Mouse (Mus musculus) ES-Bruce4 (cell line): ENCODE measurements around the gene Gpr61. TPM values are rescaled to one million over a fixed set of nuclear protein-coding genes. Genes with fewer than 3 reads are reported as not detected.

Source experiments
- H3K27ac ChIP-seq: 2 replicates; pipeline ENCODE4 v1.5.1; 2012; ENCODE audit warnings: low read length, inconsistent platforms; ENCODE audit not compliant: insufficient read depth
- H3K27me3 ChIP-seq: 2 replicates; pipeline ENCODE4 v1.6.1; 2012; ENCODE audit warnings: mild to moderate bottlenecking, low read length, inconsistent platforms; ENCODE audit not compliant: control insufficient read depth, poor library complexity, insufficient read depth, severe bottlenecking
- H3K36me3 ChIP-seq: 2 replicates; pipeline ENCODE4 v1.6.1; 2012; ENCODE audit warnings: inconsistent platforms, mild to moderate bottlenecking, low read length, moderate library complexity; ENCODE audit not compliant: control insufficient read depth, poor library complexity, insufficient read depth, severe bottlenecking
- H3K4me1 ChIP-seq: one replicate; pipeline ENCODE4 v1.8.1; 2011; ENCODE audit warnings: low read length; ENCODE audit not compliant: control insufficient read depth, insufficient read depth
- H3K4me3 ChIP-seq: 2 replicates; pipeline ENCODE4 v1.5.1; 2011; ENCODE audit warnings: low read depth, mild to moderate bottlenecking, low read length
- H3K9ac ChIP-seq: 2 replicates; pipeline ENCODE4 v1.6.1; 2012; ENCODE audit warnings: low read depth, mild to moderate bottlenecking, inconsistent platforms; ENCODE audit not compliant: poor library complexity, severe bottlenecking
- H3K9me3 ChIP-seq: replicated peaks from 2 replicates; pipeline ENCODE4 v1.6.1; 2012; ENCODE audit warnings: mild to moderate bottlenecking, low read length, inconsistent platforms; ENCODE audit not compliant: control insufficient read depth, poor library complexity, insufficient read depth, severe bottlenecking
- CTCF ChIP-seq: IDR thresholded peaks from one replicate; pipeline ENCODE4 v1.8.1; 2011; ENCODE audit warnings: low read depth, low read length
- EP300 ChIP-seq: IDR thresholded peaks from 2 replicates; pipeline ENCODE4 v1.6.1; 2011; ENCODE audit warnings: low read depth, low read length; ENCODE audit not compliant: insufficient read depth
- POLR2A ChIP-seq: IDR thresholded peaks from one replicate; pipeline ENCODE4 v1.8.1; 2011; ENCODE audit warnings: low read length; ENCODE audit not compliant: insufficient read depth
- polyA plus RNA-seq: library from polyadenylated mRNA; stranded (reverse); fragments of >200 nt; gene quantifications from 2 replicates; pipeline ENCODE4 v1.2.4, GENCODE M21; 2011; ENCODE audit warnings: low read depth; ENCODE audit not compliant: missing spikeins, insufficient read depth, insufficient read length

The Gpr61 gene
- polyA plus RNA-seq, 1 experiment, result not detected

DNA sequence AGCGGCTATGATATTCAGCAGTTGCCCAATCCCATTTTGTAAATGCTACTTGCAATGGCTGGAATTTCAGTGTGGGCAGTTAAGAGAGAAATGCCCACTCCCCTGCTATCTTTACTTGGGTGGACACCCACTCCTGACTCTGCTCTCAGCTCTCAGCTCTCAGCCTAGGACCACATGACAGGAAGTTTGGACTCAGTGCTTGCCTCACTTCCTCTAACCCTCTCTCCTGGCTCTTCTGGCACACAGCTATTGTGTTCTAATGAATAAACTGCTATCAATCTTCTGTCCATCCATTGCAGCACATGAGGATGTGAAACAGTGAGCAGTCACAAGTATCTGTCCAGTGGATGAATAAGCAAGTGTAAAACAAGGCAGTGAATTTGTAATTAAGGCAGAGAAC lies 22.2 kb downstream of the Gpr61 start:
- no peaks in the 10 kb centered on the region for H3K4me1 ChIP-seq
- TF ChIP-seq POLR2A (no peak), EP300 (no peak), CTCF (no peak)
- H3K27ac ChIP-seq, result no peak overlapping the region
- no peaks in the 10 kb centered on the region for H3K9me3 ChIP-seq
- H3K27me3 ChIP-seq, result no peaks in the 10 kb centered on the region
- H3K9ac ChIP-seq, result no peak overlapping the region
- H3K4me3 ChIP-seq, result no peak overlapping the region
- no peaks in the 10 kb centered on the region for H3K36me3 ChIP-seq

DNA sequence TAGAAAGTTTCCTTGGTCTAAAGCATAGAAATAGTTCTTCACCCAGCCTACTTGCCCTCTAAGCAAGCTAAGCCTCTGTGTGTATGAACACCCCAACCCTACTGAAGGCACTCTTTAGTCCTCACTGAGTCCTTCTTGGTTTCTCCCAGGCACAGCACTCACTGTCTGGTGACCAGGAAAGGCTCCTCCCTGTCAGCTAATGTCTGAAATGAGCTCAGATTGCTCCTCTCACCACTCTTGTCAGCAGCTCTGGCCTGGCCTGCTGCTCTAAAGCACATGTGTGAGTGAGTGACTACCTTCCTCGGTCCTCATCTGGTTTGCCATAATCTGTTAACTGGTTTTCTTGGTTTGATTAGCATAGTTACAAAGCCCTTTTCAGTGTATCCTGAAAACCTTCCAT lies 22.9 kb downstream of the Gpr61 start:
- Histone ChIP-seq H3K27me3 (no peaks in the 10 kb centered on the region), H3K9ac (no peak overlapping the region)
- no peak for TF ChIP-seq EP300
- no peak for TF ChIP-seq CTCF
- TF ChIP-seq POLR2A, result no peak

DNA sequence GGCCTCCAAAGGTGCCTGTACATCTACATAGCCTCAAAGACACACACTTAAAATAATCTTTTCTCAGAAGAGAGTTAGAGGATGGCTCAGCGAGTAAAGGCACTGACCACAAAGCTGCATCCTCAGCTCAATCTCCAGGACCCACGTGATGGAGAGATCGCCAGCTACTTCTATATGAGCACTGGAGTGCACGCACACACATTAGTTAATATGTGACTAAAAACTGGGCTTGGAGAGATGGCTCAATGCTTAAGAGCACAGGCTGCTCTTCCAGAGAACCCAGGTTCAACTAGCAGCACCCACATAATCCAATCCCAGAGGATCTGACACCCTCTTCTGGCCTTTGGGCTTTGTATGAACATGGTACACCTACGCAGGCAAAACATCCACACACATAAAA lies 23.5 kb downstream of the Gpr61 start:
- no peaks in the 10 kb centered on the region for H3K4me1 ChIP-seq
- H3K9me3 ChIP-seq, result no peaks in the 10 kb centered on the region
- H3K9ac ChIP-seq, result no peak overlapping the region
- TF ChIP-seq POLR2A (no peak), EP300 (no peak), CTCF (no peak)
- H3K27me3 ChIP-seq, result no peaks in the 10 kb centered on the region
- no peaks in the 10 kb centered on the region for H3K36me3 ChIP-seq
- no peak overlapping the region for H3K4me3 ChIP-seq
- no peak overlapping the region for H3K27ac ChIP-seq

More for the DNA sequence above, 22.9 kb downstream of the Gpr61 start:
- Histone ChIP-seq H3K27ac (no peak overlapping the region), H3K36me3 (no peaks in the 10 kb centered on the region), H3K4me3 (no peak overlapping the region), H3K4me1 (no peaks in the 10 kb centered on the region), H3K9me3 (no peaks in the 10 kb centered on the region)

DNA sequence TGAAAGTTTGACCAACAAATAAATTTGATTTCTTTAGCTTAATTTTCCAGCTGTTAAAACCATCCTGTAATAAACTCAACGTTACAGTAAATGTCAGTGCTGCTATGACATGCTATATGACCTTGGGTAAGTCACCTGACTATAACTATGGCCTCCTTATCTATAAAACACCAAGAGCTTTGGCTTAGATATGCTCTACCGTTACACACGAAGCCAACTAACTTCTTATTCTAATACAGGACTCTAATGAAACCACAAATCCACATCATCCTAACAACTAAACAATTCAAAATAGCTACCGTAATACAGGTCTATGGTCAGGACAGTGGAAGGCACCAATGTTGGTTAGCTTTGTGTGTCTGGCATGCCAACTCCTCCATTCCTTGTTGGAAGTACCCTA lies 24.9 kb downstream of the Gpr61 start:
- no peak overlapping the region for H3K27ac ChIP-seq
- no peaks in the 10 kb centered on the region for H3K36me3 ChIP-seq
- no peak overlapping the region for H3K4me3 ChIP-seq
- no peak for TF ChIP-seq EP300
- TF ChIP-seq POLR2A, result no peak
- no peak for TF ChIP-seq CTCF
- H3K9ac ChIP-seq, result no peak overlapping the region
- no peaks in the 10 kb centered on the region for H3K9me3 ChIP-seq
- H3K4me1 ChIP-seq, result no peaks in the 10 kb centered on the region
- H3K27me3 ChIP-seq, result no peaks in the 10 kb centered on the region

DNA sequence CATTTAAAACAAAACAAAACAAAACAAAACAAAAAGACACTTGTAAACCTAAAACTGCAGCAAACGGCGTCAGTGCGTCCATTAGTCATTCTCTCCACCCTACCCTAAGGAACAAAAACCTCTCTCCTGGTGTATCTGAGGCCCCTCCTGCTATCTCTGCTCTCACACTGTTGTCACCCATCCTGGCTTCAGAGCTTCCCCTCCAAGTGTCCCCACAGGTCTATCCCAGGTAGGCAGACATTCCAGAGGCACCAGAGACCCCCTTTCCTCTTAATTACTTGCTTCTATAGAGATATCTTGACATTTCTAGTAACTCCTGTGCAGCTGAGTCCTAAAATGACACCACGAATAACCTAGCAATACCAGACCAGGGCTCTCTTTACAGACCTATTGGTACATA lies 25.3 kb downstream of the Gpr61 start:
- TF ChIP-seq CTCF (no peak), EP300 (no peak), POLR2A (no peak)
- no peak overlapping the region for H3K9ac ChIP-seq
- H3K4me3 ChIP-seq, result no peak overlapping the region
- no peak overlapping the region for H3K27ac ChIP-seq
- no peaks in the 10 kb centered on the region for H3K36me3 ChIP-seq
- H3K27me3 ChIP-seq, result no peaks in the 10 kb centered on the region
- no peaks in the 10 kb centered on the region for H3K9me3 ChIP-seq
- H3K4me1 ChIP-seq, result no peaks in the 10 kb centered on the region

DNA sequence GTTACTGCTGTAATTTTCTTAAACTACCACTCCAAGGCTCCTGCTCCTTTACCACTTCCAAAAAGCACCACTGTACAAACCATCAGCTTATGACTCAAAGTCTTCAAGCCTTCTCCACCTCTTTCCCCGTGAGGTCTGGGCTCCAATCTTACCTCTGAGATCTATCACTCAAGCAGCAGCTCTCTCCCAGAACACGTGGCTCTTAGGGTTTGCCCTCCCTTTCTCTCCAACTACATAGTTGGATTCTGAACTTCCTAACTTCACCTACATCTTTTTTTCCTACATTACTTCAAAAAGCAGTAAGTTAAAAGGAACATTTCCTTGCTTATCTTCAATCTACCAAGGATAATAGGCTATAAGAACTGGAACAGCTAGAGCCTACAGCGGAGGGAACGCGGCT lies 26.2 kb downstream of the Gpr61 start:
- H3K9ac ChIP-seq, result no peak overlapping the region
- no peaks in the 10 kb centered on the region for H3K4me1 ChIP-seq
- no peaks in the 10 kb centered on the region for H3K9me3 ChIP-seq
- H3K4me3 ChIP-seq, result no peak overlapping the region
- no peak overlapping the region for H3K27ac ChIP-seq
- TF ChIP-seq EP300, result no peak
- TF ChIP-seq POLR2A, result no peak
- TF ChIP-seq CTCF, result no peak
- H3K27me3 ChIP-seq, result no peaks in the 10 kb centered on the region
- H3K36me3 ChIP-seq, result peaks cover under 1% of the 10 kb centered on the region

DNA sequence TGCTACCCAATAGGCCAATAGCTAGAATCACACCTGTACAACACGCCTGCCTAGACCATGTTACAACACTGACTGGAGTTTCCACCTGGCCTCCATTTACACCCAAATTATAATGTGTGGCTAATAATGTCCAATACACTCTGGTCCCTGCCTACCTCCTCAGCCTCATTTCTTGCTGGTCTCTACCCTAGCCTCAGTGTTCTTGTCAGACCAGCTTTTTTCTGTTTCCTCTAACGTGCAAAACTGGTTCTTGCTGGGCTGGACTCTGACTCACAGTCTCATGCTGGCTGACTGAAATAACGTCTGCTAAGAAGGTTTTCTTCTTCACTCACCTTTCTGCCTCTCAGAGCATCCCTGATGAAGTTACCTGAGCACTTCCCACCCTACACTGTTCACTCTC lies 28.4 kb downstream of the Gpr61 start:
- Histone ChIP-seq H3K4me1 (no peaks in the 10 kb centered on the region), H3K36me3 (peaks cover 13% of the 10 kb centered on the region), H3K4me3 (no peak overlapping the region), H3K9ac (no peak overlapping the region), H3K27me3 (no peaks in the 10 kb centered on the region), H3K9me3 (no peaks in the 10 kb centered on the region), H3K27ac (no peak overlapping the region)
- TF ChIP-seq EP300 (no peak), CTCF (no peak), POLR2A (no peak)
